Mouse (Mus musculus) midbrain, embryonic 10.5 days (tissue): ENCODE measurements at regions not wholly inside any gene's neighbourhood (a gene's known extent, or its start where the extent isn't known, plus 50 kb on each side); places are given as distances from the start of the nearest gene placed in this dataset.

ENCODE experiments used
- DNase-seq: peaks from one replicate; pipeline ENCODE4 v3.0.0-alpha.2; 2017; ENCODE audit warnings: low spot score
- H3K27ac ChIP-seq: fragments of 300-500 bp; sonication (generic); replicated peaks from 2 replicates; pipeline ENCODE4 v1.5.1; 2016; ENCODE audit warnings: mild to moderate bottlenecking
- H3K27me3 ChIP-seq: fragments of 300-500 bp; sonication (generic); 2 replicates; pipeline ENCODE4 v1.6.1; 2016; ENCODE audit warnings: low read depth, mild to moderate bottlenecking; ENCODE audit not compliant: poor library complexity, severe bottlenecking
- H3K36me3 ChIP-seq: fragments of 300-500 bp; sonication (generic); 2 replicates; pipeline ENCODE4 v1.6.1; 2016; ENCODE audit warnings: mild to moderate bottlenecking, moderate library complexity
- H3K4me1 ChIP-seq: fragments of 300-500 bp; sonication (generic); 2 replicates; pipeline ENCODE4 v1.6.1; 2016
- H3K4me3 ChIP-seq: fragments of 300-500 bp; sonication (generic); 2 replicates; pipeline ENCODE4 v1.5.1; 2016; ENCODE audit warnings: mild to moderate bottlenecking, moderate library complexity
- H3K9me3 ChIP-seq: fragments of 300-500 bp; sonication (generic); replicated peaks from 2 replicates; pipeline ENCODE4 v1.6.1; 2016; ENCODE audit warnings: mild to moderate bottlenecking
- WGBS: fragments of 180-500 bp; shearing (Covaris S2); methylation state at CpG from one replicate; pipeline ENCODE4 v1.1.7; 2016; 5-methylcytosine and 5-hydroxymethylcytosine counted together

DNA sequence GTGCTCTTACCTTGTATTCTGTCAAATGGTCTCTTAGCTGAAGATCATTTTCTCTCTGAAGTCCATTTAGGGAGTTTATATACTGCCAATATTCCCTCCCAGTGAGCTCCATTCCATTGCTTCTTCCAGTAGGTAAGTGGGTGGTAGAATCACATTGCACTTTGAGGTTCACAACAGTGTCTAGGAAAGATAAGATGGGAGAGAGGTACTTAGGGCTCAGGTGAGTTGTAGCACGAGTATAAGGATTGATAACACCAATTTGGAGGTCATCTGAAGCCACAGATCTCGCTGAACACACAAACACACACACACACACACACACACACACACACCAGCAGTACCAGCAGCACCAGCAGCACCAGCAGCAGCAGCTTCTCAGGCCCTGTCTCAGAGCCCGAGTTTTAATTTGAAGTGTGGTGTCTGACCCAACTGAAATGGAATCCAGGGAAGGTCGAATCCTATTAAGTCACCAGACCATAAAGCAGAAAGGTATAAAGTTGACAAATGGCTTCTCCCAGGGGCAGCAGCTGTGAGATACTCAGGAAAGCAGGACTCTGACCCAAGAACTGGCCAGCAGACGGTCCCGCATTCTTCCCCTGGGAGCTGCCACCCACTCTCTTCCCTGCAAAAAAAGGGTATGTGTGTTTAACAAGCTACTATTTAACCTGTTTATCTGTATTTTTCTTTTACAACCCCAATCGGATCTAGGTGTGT is 561.9 kb upstream of the Cdh11 start:
- no peaks in the 10 kb centered on the region for H3K4me1 ChIP-seq
- H3K27ac ChIP-seq = no peak overlapping the region
- H3K4me3 ChIP-seq = no peak overlapping the region
- no peaks in the 10 kb centered on the region for H3K36me3 ChIP-seq
- H3K27me3 ChIP-seq = no peaks in the 10 kb centered on the region
- 70% methylated on average over 7 of the region's 7 CpGs for WGBS
- DNase-seq = no peak
- H3K9me3 ChIP-seq = no peaks in the 10 kb centered on the region

DNA sequence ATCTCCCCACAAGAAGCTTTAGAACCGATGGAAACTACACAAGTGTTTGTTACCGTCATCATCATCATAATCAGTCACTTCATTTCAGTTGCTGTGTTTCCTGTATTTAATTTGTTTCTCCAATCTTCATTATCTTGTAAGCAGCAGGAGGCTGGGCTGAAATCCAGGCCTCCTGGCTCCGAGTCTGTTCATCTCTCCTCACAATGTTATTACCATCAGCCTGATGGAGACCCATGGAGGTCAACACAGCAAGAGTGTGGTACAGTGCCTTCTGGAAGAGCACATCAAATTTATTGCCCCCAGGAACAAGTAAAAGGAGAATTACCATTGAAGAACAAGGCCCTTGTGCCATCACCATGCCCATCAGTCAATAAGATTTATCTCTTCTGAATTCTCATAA is 576.3 kb upstream of the Cdh11 start:
- H3K27ac ChIP-seq = no peak overlapping the region
- WGBS = 78% methylated on average over 3 of the region's 3 CpGs
- no peak overlapping the region for H3K4me3 ChIP-seq
- H3K4me1 ChIP-seq = peaks cover 7% of the 10 kb centered on the region
- DNase-seq = no peak
- H3K27me3 ChIP-seq = no peaks in the 10 kb centered on the region
- H3K9me3 ChIP-seq = no peaks in the 10 kb centered on the region
- H3K36me3 ChIP-seq = no peaks in the 10 kb centered on the region

DNA sequence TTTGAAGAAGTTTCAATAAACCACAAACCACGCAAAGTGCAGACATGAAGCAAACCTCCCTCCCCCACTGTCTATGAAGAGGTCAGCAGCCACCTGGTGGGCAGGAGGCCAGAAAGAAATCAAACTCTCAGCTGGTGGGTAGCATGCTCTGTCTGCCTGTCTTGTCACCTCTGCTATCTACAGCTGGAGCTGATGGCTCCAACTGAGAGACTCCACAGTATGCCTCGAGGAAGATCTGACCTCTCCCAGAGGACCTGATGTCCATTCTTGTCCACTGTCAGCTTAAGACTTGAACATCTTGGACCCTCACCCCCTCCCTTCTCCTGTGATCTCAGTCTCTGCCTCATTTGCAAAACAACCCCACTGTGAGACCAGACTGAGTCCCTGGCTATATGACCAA is 585.0 kb upstream of the Cdh11 start:
- Histone ChIP-seq H3K9me3 (no peaks in the 10 kb centered on the region), H3K4me1 (peaks cover 16% of the 10 kb centered on the region), H3K27ac (no peak overlapping the region), H3K36me3 (no peaks in the 10 kb centered on the region), H3K4me3 (no peak overlapping the region), H3K27me3 (no peaks in the 10 kb centered on the region)
- WGBS = 54% methylated on average over 2 of the region's 2 CpGs
- DNase-seq = no peak

DNA sequence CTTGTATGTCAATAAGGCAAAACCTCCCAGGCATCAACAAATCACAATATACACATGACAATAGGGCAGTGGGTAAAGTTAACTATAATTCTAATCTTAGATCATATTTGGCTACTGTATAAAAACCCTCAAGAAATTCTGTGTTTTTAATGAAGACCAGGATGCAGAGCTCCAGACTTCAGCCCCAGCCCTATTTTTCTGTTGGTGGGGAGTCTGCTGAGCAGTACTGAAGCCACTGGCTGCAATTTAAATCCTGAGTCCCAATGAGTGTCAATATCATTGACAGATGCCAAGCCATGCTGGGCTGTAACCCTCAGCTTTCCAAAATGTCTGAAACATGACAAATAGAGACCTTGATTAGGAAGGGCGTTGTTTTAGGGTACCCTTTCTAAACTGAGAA is 587.6 kb upstream of the Cdh11 start:
- no peaks in the 10 kb centered on the region for H3K27me3 ChIP-seq
- WGBS = 76% methylated on average over 1 of the region's 1 CpGs
- no peak for DNase-seq
- no peaks in the 10 kb centered on the region for H3K9me3 ChIP-seq
- H3K4me1 ChIP-seq = peaks cover 6% of the 10 kb centered on the region
- no peaks in the 10 kb centered on the region for H3K36me3 ChIP-seq
- no peak overlapping the region for H3K4me3 ChIP-seq
- no peak overlapping the region for H3K27ac ChIP-seq

DNA sequence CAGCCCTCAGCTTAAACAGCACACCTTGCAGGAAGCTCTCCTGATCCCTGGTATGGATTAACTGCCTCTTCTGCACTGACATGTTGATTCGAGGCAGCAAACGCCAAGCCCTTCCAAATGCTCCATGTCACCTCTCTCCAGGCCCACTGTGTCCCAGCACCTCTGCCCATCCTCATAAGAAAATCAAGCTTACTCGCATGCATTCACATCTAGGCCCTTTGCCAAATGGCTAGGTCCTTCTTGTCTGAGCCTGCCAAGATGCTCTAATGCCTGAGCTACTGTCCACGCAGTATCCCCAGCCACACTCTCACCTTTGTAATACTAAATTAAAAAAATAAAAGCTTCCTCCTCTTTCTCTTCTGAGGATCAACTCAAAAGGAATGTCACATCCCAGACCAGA is 588.7 kb upstream of the Cdh11 start:
- 76% methylated on average over 4 of the region's 4 CpGs for WGBS
- Histone ChIP-seq H3K36me3 (no peaks in the 10 kb centered on the region), H3K4me3 (no peak overlapping the region), H3K4me1 (peaks cover 10% of the 10 kb centered on the region), H3K27ac (no peak overlapping the region), H3K27me3 (no peaks in the 10 kb centered on the region), H3K9me3 (no peaks in the 10 kb centered on the region)
- DNase-seq = no peak

- Histone ChIP-seq H3K4me3 (no peak overlapping the region), H3K9me3 (no peaks in the 10 kb centered on the region), H3K36me3 (no peaks in the 10 kb centered on the region), H3K27ac (no peak overlapping the region; the same call in 1 of the 2 replicates), H3K4me1 (peaks cover 13% of the 10 kb centered on the region), H3K27me3 (no peaks in the 10 kb centered on the region)
- 46% methylated on average over 3 of the region's 3 CpGs for WGBS
- no peak for DNase-seq
Observed at GRCm38 (mm10) chr8:103378545-103378944, 593.1 kb upstream of the Cdh11 start.

GRCm38 (mm10) chr8:103381575-103381974 is 596.1 kb upstream of the Cdh11 start:
- no peak overlapping the region for H3K27ac ChIP-seq
- no peak for DNase-seq
- H3K9me3 ChIP-seq = no peaks in the 10 kb centered on the region
- no peaks in the 10 kb centered on the region for H3K27me3 ChIP-seq
- no peak overlapping the region for H3K4me3 ChIP-seq
- WGBS = 81% methylated on average over 3 of the region's 3 CpGs
- H3K36me3 ChIP-seq = no peaks in the 10 kb centered on the region
- peaks cover 13% of the 10 kb centered on the region for H3K4me1 ChIP-seq

DNA sequence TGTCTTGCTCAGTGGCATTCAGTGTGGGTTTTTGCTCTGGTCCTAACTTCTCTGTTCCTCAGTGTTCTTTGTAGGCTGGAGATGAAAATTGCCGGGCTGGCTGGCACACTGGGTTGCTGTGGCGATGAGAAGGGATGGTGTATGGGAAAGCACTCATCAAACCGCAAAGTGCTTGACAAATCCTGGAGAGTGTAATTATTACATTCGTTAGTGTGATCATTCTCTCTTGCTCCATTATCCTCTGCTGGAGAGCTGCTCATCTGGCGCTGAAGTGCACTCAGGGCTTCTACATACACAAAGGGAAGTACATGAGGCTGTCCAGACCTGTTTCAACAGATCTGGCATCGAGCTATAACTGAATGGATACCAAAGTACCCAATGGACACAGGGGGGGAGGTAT is 605.9 kb upstream of the Cdh11 start:
- Histone ChIP-seq H3K27me3 (no peaks in the 10 kb centered on the region; the same call in 1 of the 2 replicates), H3K36me3 (no peaks in the 10 kb centered on the region), H3K9me3 (no peaks in the 10 kb centered on the region), H3K4me1 (peaks cover 12% of the 10 kb centered on the region), H3K27ac (no peak overlapping the region), H3K4me3 (no peak overlapping the region)
- whole genome bisulfite sequencing = 87% methylated on average over 6 of the region's 6 CpGs
- no peak for DNase-seq

DNA sequence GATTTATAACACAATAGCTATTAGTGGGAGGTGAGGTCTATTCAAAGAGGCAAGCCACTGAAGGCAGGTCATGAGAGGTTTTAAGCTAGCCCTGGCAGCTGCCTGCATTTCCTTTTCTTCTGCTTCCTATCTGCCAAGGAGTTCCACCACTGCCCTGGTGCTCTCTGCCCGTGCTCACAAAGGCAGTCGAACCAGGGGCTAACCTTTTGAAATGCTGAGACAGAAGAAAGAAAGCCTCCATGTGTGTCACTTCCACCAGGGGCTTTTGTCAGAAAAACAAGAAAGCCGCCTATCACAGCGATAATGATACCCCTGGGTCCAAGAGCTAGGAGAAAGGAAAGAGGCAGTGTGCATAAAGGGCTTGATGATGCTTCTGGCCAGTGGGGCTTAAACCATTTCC is 609.9 kb upstream of the Cdh11 start:
- WGBS = 11% methylated on average over 4 of the region's 4 CpGs
- H3K9me3 ChIP-seq = no peaks in the 10 kb centered on the region
- H3K4me1 ChIP-seq = peaks cover 12% of the 10 kb centered on the region
- no peak for DNase-seq
- no peaks in the 10 kb centered on the region for H3K36me3 ChIP-seq
- no peak overlapping the region for H3K27ac ChIP-seq
- H3K27me3 ChIP-seq = peaks cover 5% of the 10 kb centered on the region; the same call in 1 of the 2 replicates
- no peak overlapping the region for H3K4me3 ChIP-seq

- Histone ChIP-seq H3K4me1 (peaks cover 12% of the 10 kb centered on the region), H3K27ac (no peak overlapping the region), H3K27me3 (0 out of 2 replicates have a peak, but pooled peaks cover 5% of the 10 kb centered on the region), H3K36me3 (no peaks in the 10 kb centered on the region), H3K4me3 (no peak overlapping the region), H3K9me3 (no peaks in the 10 kb centered on the region)
- whole genome bisulfite sequencing = 70% methylated on average over 3 of the region's 3 CpGs
- no peak for DNase-seq
Observed at GRCm38 (mm10) chr8:103398179-103398578, 612.7 kb upstream of the Cdh11 start.

DNA sequence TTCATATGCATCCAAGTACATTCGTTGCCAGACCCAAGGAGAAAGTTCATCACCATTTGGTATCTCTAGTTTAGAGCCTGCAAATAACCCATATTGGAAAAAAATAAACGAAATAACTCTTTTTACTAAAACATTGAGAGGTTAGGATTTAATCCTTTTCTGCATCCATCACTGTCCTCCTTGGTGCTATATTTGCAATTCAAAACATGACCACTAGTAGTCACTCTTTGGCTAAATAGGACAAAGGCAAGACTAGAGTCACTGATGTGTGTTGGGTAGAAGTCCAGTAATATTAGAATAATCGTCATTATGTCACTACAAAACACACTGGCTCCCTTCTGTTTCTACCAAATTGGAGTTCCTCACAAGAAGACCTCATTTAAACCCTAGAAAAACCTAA is 614.0 kb upstream of the Cdh11 start:
- no peak for DNase-seq
- Histone ChIP-seq H3K27ac (no peak overlapping the region), H3K36me3 (no peaks in the 10 kb centered on the region), H3K4me3 (no peak overlapping the region), H3K27me3 (0 out of 2 replicates have a peak, but pooled peaks cover 5% of the 10 kb centered on the region), H3K9me3 (no peaks in the 10 kb centered on the region), H3K4me1 (peaks cover 12% of the 10 kb centered on the region)
- WGBS = 86% methylated on average over 3 of the region's 3 CpGs

DNA sequence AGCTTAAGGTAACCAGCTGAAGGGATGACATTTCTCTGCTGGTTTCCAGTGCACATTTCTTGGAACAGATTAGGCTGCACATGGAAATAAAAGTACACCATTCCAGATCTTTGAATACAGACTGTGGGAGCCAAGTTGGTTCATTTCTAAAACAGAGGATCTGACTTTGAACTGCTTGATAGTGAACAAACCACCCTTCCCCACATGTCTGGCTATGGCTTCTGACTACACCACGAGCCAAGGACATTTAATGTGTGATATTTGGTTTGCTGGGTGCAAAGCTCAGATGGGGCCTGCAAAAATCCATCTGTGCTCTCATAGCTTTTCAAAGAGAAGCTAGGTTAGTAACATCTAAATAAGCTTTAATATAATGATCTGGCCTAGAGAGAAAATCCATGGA is 614.7 kb upstream of the Cdh11 start:
- H3K27me3 ChIP-seq = 0 out of 2 replicates have a peak, but pooled peaks cover 5% of the 10 kb centered on the region
- DNase-seq = no peak
- no peak overlapping the region for H3K27ac ChIP-seq
- no peaks in the 10 kb centered on the region for H3K36me3 ChIP-seq
- H3K4me1 ChIP-seq = peaks cover 10% of the 10 kb centered on the region
- no peak overlapping the region for H3K4me3 ChIP-seq
- 80% methylated on average over 1 of the region's 1 CpGs for WGBS
- H3K9me3 ChIP-seq = no peaks in the 10 kb centered on the region

GRCm38 (mm10) chr8:103402731-103403130 is 617.3 kb upstream of the Cdh11 start:
- Histone ChIP-seq H3K4me3 (no peak overlapping the region), H3K36me3 (no peaks in the 10 kb centered on the region), H3K9me3 (no peaks in the 10 kb centered on the region), H3K27ac (no peak overlapping the region), H3K27me3 (no peaks in the 10 kb centered on the region), H3K4me1 (no peaks in the 10 kb centered on the region)
- no peak for DNase-seq
- WGBS = 84% methylated on average over 3 of the region's 3 CpGs

- 92% methylated on average over 4 of the region's 4 CpGs for WGBS
- no peak for DNase-seq
- H3K4me3 ChIP-seq = no peak overlapping the region
Observed at GRCm38 (mm10) chr8:103403826-103404225, 618.4 kb upstream of the Cdh11 start.

More at GRCm38 (mm10) chr8:103403826-103404225, 618.4 kb upstream of the Cdh11 start:
- no peaks in the 10 kb centered on the region for H3K9me3 ChIP-seq
- H3K27me3 ChIP-seq = no peaks in the 10 kb centered on the region
- H3K27ac ChIP-seq = no peak overlapping the region
- no peaks in the 10 kb centered on the region for H3K36me3 ChIP-seq
- H3K4me1 ChIP-seq = no peaks in the 10 kb centered on the region
